Mouse (Mus musculus) central nervous system, embryonic 11.5 days (tissue): ENCODE data around the gene Mobp. TPM values are rescaled to one million over a fixed set of nuclear protein-coding genes. Genes with fewer than 3 reads are reported as not detected.

Experiments
- polyA plus RNA-seq: library from polyadenylated mRNA; depleted of rRNA; stranded (reverse); fragments of >200 nt; gene quantifications from 2 replicates; pipeline ENCODE4 v1.2.3, GENCODE M21; 2012; rRNA removed

Mobp gene
- polyA plus RNA-seq, result 0.24 and 0.30 TPM in 2 replicates

GRCm38 (mm10) chr9:120149222-120149828, at the start of gene Mobp:
TSS of gene Mobp (plus strand) at chr9:120149707.

GRCm38 (mm10) chr9:120110211-120111018, 39.1 kb upstream of the Mobp start, which contains the start of gene Slc25a38:
TSS of gene Slc25a38 (plus strand) at chr9:120110374.

GRCm38 (mm10) chr9:120127538-120128251, 21.8 kb upstream of the Mobp start, which contains the start of gene Rpsa:
TSS of gene Rpsa (plus strand) at chr9:120127689.

Other genes starting within 250 kb of the Mobp start
- 13.2 and 16.4 TPM in 2 replicates for gene Gorasp1, start 212.1 kb upstream of the Mobp start, polyA plus RNA-seq
- gene Ttc21a, start 212.1 kb upstream of the Mobp start, polyA plus RNA-seq, result 0.42 and 0.47 TPM in 2 replicates
- gene Csrnp1, start 165.0 kb upstream of the Mobp start, polyA plus RNA-seq, result 4.1 and 4.9 TPM in 2 replicates
- gene Xirp1, start 126.1 kb upstream of the Mobp start, polyA plus RNA-seq, result 0.37 and 0.86 TPM in 2 replicates
- gene Cx3cr1, start 79.8 kb upstream of the Mobp start, polyA plus RNA-seq, result 2.8 and 4.7 TPM in 2 replicates
- not detected in 2 replicates for gene Ccr8, start 57.6 kb upstream of the Mobp start, polyA plus RNA-seq
- gene Slc25a38, start 39.3 kb upstream of the Mobp start, polyA plus RNA-seq, result 34.7 and 35.3 TPM in 2 replicates
- 2,315 and 2,737 TPM in 2 replicates for gene Rpsa, start 22.0 kb upstream of the Mobp start, polyA plus RNA-seq
- gene Myrip, start 151.8 kb downstream of the Mobp start, polyA plus RNA-seq, result 0.97 and 1.6 TPM in 2 replicates